Mouse (Mus musculus) CH12.LX (cell line): ENCODE measurements at regions not wholly inside any gene's neighbourhood (a gene's known extent, or its start where the extent isn't known, plus 50 kb on each side); places are given as distances from the start of the nearest gene placed in this dataset.

ENCODE experiments used
- DNase-seq: peaks from one replicate; pipeline ENCODE4 v3.0.0-alpha.2; 2013; ENCODE audit errors: extremely low read depth
- H3K27ac ChIP-seq: 2 replicates; pipeline ENCODE4 v1.5.1; 2012; ENCODE audit warnings: low read depth, mild to moderate bottlenecking, control low read depth, moderate library complexity; ENCODE audit not compliant: insufficient read depth
- H3K27me3 ChIP-seq: replicated peaks from 2 replicates; pipeline ENCODE3; 2012; ENCODE audit warnings: inconsistent platforms
- H3K36me3 ChIP-seq, 2 experiments: replicated peaks in 1 of 2; 2 replicates each; pipeline versions ENCODE3 to v1.6.1; 2012; ENCODE audit warnings: inconsistent platforms in 1 of 2, low read length in 1 of 2, mild to moderate bottlenecking in 1 of 2, mixed read lengths in 1 of 2, moderate library complexity in 1 of 2; ENCODE audit not compliant: control insufficient read depth in 1 of 2, insufficient read depth in 1 of 2
- H3K4me1 ChIP-seq, 2 experiments: 2 replicates each; pipeline ENCODE4 v1.6.1; 2012; ENCODE audit warnings: inconsistent platforms in 1 of 2, moderate library complexity in 1 of 2; ENCODE audit not compliant: insufficient read depth in 2 of 2, control insufficient read depth in 1 of 2
- H3K4me2 ChIP-seq: 2 replicates; pipeline ENCODE4 v1.6.1; 2012; ENCODE audit warnings: low read depth, mild to moderate bottlenecking, control low read depth; ENCODE audit not compliant: poor library complexity, insufficient read depth, severe bottlenecking
- H3K4me3 ChIP-seq, 3 experiments: fragments of 150-350 bp in 1 of 3; sonication (generic) in 1 of 3; replicated peaks in 1 of 3; 2 replicates each; pipeline versions ENCODE3 to v1.5.1; 2011 to 2012; ENCODE audit warnings: low read depth in 2 of 3, low read length in 2 of 3, mild to moderate bottlenecking in 2 of 3, moderate library complexity in 2 of 3, control low read depth in 1 of 3, improper control_type of control experiment in 1 of 3, inconsistent platforms in 1 of 3, mixed read lengths in 1 of 3; ENCODE audit not compliant: poor library complexity in 1 of 3
- H3K79me2 ChIP-seq: replicated peaks from 2 replicates; pipeline ENCODE4 v1.6.1; 2012; ENCODE audit warnings: mild to moderate bottlenecking, moderate library complexity; ENCODE audit not compliant: control insufficient read depth, poor library complexity, insufficient read depth, severe bottlenecking; ENCODE audit errors: extremely low read depth
- H3K9ac ChIP-seq: 2 replicates; pipeline ENCODE4 v1.6.1; 2012; ENCODE audit warnings: low read depth, mild to moderate bottlenecking, control low read depth, moderate library complexity; ENCODE audit not compliant: insufficient read depth
- H3K9me3 ChIP-seq: replicated peaks from 2 replicates; pipeline ENCODE3; 2012; ENCODE audit warnings: low read length, inconsistent platforms, mixed read lengths
- CTCF ChIP-seq, 2 experiments: IDR thresholded peaks in 1 of 2; conservative IDR thresholded peaks in 1 of 2; 2 replicates each; pipeline ENCODE4 v1.5.1; 2011 to 2012; ENCODE audit warnings: low read depth in 2 of 2, low read length in 2 of 2, improper control_type of control experiment in 1 of 2, inconsistent platforms in 1 of 2, mild to moderate bottlenecking in 1 of 2, moderate library complexity in 1 of 2
- E2F4 ChIP-seq: IDR thresholded peaks from 2 replicates; pipeline ENCODE4 v1.6.1; 2011; ENCODE audit warnings: low read depth, low read length, improper control_type of control experiment; ENCODE audit not compliant: insufficient replicate concordance
- ELF1 ChIP-seq: IDR thresholded peaks from 2 replicates; pipeline ENCODE4 v1.6.1; 2014; ENCODE audit warnings: low read depth, mild to moderate bottlenecking, inconsistent platforms, low read length, improper control_type of control experiment
- EP300 ChIP-seq: IDR thresholded peaks from 2 replicates; pipeline ENCODE4 v1.6.1; 2011; ENCODE audit warnings: low read length, improper control_type of control experiment
- HCFC1 ChIP-seq: IDR thresholded peaks from 2 replicates; pipeline ENCODE4 v1.6.1; 2012; ENCODE audit warnings: low read depth, mild to moderate bottlenecking, inconsistent platforms, low read length, improper control_type of control experiment
- IRF4 ChIP-seq: IDR thresholded peaks from 2 replicates; pipeline ENCODE4 v1.6.1; 2014; ENCODE audit warnings: low read depth, mild to moderate bottlenecking, inconsistent platforms, low read length, improper control_type of control experiment
- JUN ChIP-seq: IDR thresholded peaks from 2 replicates; pipeline ENCODE4 v1.6.1; 2011; ENCODE audit warnings: low read depth, mild to moderate bottlenecking, low read length, improper control_type of control experiment, moderate library complexity; ENCODE audit not compliant: insufficient read depth
- MAFK ChIP-seq: IDR thresholded peaks from 2 replicates; pipeline ENCODE4 v1.6.1; 2011; ENCODE audit warnings: low read length, improper control_type of control experiment; ENCODE audit not compliant: insufficient replicate concordance
- MAZ ChIP-seq: IDR thresholded peaks from 2 replicates; pipeline ENCODE4 v1.6.1; 2012; ENCODE audit warnings: low read depth, mild to moderate bottlenecking, inconsistent platforms, low read length, improper control_type of control experiment, moderate library complexity
- MEF2A ChIP-seq: IDR thresholded peaks from 2 replicates; pipeline ENCODE4 v1.6.1; 2014; ENCODE audit warnings: low read depth, mild to moderate bottlenecking, inconsistent platforms, low read length, improper control_type of control experiment, borderline replicate concordance
- MXI1 ChIP-seq: IDR thresholded peaks from 2 replicates; pipeline ENCODE4 v1.6.1; 2011; ENCODE audit warnings: mild to moderate bottlenecking, low read depth, low read length, improper control_type of control experiment
- NELFE ChIP-seq: IDR thresholded peaks from 2 replicates; pipeline ENCODE4 v1.6.1; 2011; ENCODE audit warnings: low read depth, low read length, improper control_type of control experiment
- NRF1 ChIP-seq: IDR thresholded peaks from 2 replicates; pipeline ENCODE4 v1.6.1; 2014; ENCODE audit warnings: low read depth, mild to moderate bottlenecking, inconsistent platforms, low read length, improper control_type of control experiment, moderate library complexity
- PAX5 ChIP-seq: IDR thresholded peaks from 2 replicates; pipeline ENCODE4 v1.6.1; 2012; ENCODE audit warnings: low read length, inconsistent platforms, mixed read lengths
- RCOR1 ChIP-seq: conservative IDR thresholded peaks from 2 replicates; pipeline ENCODE4 v1.6.1; 2012; ENCODE audit warnings: low read depth, mild to moderate bottlenecking, inconsistent platforms, low read length, improper control_type of control experiment
- SIN3A ChIP-seq: IDR thresholded peaks from 2 replicates; pipeline ENCODE4 v1.6.1; 2012; ENCODE audit warnings: low read length, improper control_type of control experiment, inconsistent platforms
- UBTF ChIP-seq: IDR thresholded peaks from 2 replicates; pipeline ENCODE4 v1.6.1; 2012; ENCODE audit warnings: low read depth, mild to moderate bottlenecking, inconsistent platforms, low read length, improper control_type of control experiment, moderate library complexity
- USF2 ChIP-seq: conservative IDR thresholded peaks from 2 replicates; pipeline ENCODE4 v1.6.1; 2011; ENCODE audit warnings: low read depth, low read length, improper control_type of control experiment
- ZC3H11A ChIP-seq: IDR thresholded peaks from 2 replicates; pipeline ENCODE4 v1.6.1; 2012; ENCODE audit warnings: low read depth, mild to moderate bottlenecking, inconsistent platforms, low read length, improper control_type of control experiment
- ZMIZ1 ChIP-seq: IDR thresholded peaks from 2 replicates; pipeline ENCODE4 v1.6.1; 2012; ENCODE audit warnings: low read depth, mild to moderate bottlenecking, inconsistent platforms, low read length, improper control_type of control experiment
- ZNF384 ChIP-seq: IDR thresholded peaks from 2 replicates; pipeline ENCODE4 v1.6.1; 2012; ENCODE audit warnings: low read depth, low read length, improper control_type of control experiment, inconsistent platforms
- dilution Hi-C: fragments of 300-500 bp; cut with MboI; formaldehyde crosslinking; loops from 2 replicates; pipeline ENCODE4 v1.14.3; 2020; ENCODE audit warnings: low sequenced_read_pairs; ENCODE audit not compliant: extremely low pct_unique_long_range_greater_than_20kb, extremely low pct_ligation_motif_present
- in situ Hi-C: fragments of 300-500 bp; cut with MboI; formaldehyde crosslinking; loops from 3 replicates; pipeline ENCODE4 v1.14.3; 2019; ENCODE audit warnings: low sequenced_read_pairs, low pct_ligation_motif_present, low pct_unique_long_range_greater_than_20kb, mixed read lengths

DNA sequence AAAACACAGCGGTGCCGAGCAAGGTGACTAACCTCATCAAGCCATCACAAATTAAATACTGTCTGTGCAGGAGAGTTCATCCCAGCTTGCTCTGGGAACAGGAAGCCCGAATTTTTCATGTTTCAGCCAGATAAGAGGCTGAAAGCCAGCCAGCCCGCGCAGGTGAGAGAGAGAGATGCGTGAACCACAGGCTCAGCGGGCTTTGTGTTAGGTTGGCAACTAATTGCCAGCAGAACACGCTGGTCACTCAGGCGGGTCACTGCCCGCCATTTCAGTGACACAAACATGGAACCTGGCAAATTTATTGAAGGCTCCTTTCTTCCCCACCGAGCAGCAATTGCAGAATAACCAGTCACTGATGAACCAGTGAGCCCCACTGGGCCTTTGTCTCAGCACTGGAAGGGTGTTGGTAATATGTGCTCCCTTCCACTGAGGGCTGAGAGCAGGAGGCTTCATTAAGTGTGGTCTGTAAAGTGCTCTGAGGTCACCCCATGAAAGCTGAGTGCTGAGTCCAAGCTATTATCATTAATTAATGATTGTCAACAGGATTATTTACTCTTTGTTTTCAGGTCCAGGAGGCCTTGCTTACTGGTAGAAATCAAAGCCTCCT lies 282.6 kb upstream of the Kirrel3 start:
- Histone ChIP-seq H3K9me3 (no peaks in the 10 kb centered on the region), H3K4me1 (no peaks in the 10 kb centered on the region), H3K27ac (no peak overlapping the region), H3K9ac (no peak overlapping the region), H3K79me2 (no peaks in the 10 kb centered on the region), H3K4me3 (no peak overlapping the region), H3K27me3 (no peaks in the 10 kb centered on the region), H3K36me3 (no peaks in the 10 kb centered on the region), H3K4me2 (no peak overlapping the region)
- in situ Hi-C loops = no loop called here
- TF ChIP-seq RCOR1 (no peak), MEF2A (no peak), MAFK (no peak), E2F4 (no peak), NRF1 (no peak), CTCF (conservative IDR thresholded peaks at IDR 0.05 in 1 of 2, IDR thresholded peaks at IDR 0.05 in 1 of 2; ENCODE audit: low read depth in 2 of 2, low read length in 2 of 2) (no peak), PAX5 (no peak), USF2 (no peak), ZC3H11A (no peak), ZNF384 (no peak)
- DNase-seq = no peak
- dilution Hi-C loops = no loop called here

DNA sequence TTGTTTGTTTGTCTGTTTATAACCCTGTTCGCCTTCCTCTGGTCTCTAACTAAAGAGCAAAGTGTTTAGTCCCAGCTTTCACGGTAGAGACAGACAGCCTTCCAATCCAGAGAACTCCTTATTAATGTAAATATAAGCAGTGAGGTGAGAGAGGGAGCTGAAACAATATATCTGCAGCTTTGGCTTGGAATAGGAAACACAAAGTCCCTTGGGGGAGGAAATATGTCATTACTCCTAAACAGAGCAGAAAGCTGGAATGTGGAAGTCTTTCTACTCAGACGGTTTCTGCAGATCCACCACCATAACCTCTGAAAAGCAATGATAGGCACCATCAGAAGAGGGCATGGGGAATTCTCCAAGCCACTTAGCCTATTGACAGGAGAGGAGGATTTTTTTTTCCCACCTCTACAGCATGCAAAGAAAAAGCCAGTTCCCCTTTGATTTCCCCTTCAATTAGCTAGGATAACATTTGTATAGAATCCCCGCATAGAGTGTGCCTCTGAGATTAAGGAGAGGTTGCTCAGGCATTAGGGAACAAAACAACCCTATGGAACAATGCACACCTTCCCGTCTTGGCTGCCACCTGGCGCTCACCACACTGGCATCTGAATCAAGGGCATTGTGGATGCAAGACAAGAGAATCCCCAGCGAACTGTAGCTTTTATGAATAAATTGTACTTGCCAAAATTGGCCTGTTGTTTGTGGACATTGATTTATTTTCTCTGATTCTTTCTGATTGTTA lies 281.9 kb upstream of the Kirrel3 start:
- no peak for DNase-seq
- in situ Hi-C loops (no loop called here), dilution Hi-C loops (no loop called here)

DNA sequence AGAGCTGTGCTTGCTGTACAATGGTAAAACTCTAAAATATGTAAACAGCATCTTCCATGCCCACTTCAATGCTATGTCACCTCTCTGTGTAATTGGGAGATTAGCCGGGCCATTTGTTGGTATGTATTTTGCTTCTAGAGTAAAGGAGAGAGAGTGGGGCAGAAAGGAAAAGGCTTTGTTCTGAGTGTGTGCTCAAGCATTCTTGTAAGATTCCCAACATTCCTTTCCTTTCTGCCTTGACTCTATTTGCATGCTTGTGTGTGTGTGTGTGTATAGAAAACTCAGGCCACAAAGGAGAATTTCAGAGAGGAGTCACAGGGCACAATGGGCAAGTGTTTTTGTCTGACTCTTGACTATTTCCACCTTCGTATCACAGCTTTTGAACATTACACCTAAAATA lies 281.2 kb upstream of the Kirrel3 start:
- Histone ChIP-seq H3K79me2 (no peaks in the 10 kb centered on the region), H3K4me2 (no peak overlapping the region), H3K27ac (no peak overlapping the region), H3K4me1 (no peaks in the 10 kb centered on the region), H3K4me3 (no peak overlapping the region), H3K9ac (no peak overlapping the region), H3K9me3 (no peaks in the 10 kb centered on the region), H3K27me3 (no peaks in the 10 kb centered on the region), H3K36me3 (no peaks in the 10 kb centered on the region)
- no peak for DNase-seq
- dilution Hi-C loops (no loop called here), in situ Hi-C loops (no loop called here)
- TF ChIP-seq SIN3A (no peak), UBTF (no peak), MAZ (no peak), NELFE (no peak), NRF1 (no peak), EP300 (no peak), MXI1 (no peak), JUN (no peak), ZMIZ1 (no peak), IRF4 (no peak), E2F4 (no peak)

More for the DNA sequence above, 281.9 kb upstream of the Kirrel3 start:
- H3K4me2 ChIP-seq = no peak overlapping the region
- no peak overlapping the region for H3K27ac ChIP-seq
- TF ChIP-seq MEF2A (no peak), HCFC1 (no peak), ELF1 (no peak)
- no peaks in the 10 kb centered on the region for H3K9me3 ChIP-seq
- H3K4me3 ChIP-seq = no peak overlapping the region
- H3K79me2 ChIP-seq = no peaks in the 10 kb centered on the region
- H3K4me1 ChIP-seq = no peaks in the 10 kb centered on the region
- no peaks in the 10 kb centered on the region for H3K27me3 ChIP-seq
- H3K9ac ChIP-seq = no peak overlapping the region
- H3K36me3 ChIP-seq = no peaks in the 10 kb centered on the region
